Mouse (Mus musculus) CH12.LX (cell line): ENCODE data around the gene Ermap. TPM values are rescaled to one million over a fixed set of nuclear protein-coding genes. Genes with fewer than 3 reads are reported as not detected.

Experiments
- DNase-seq: peaks from one replicate; pipeline ENCODE4 v3.0.0-alpha.2; 2013; ENCODE audit errors: extremely low read depth
- H3K27ac ChIP-seq: 2 replicates; pipeline ENCODE4 v1.5.1; 2012; ENCODE audit warnings: low read depth, mild to moderate bottlenecking, control low read depth, moderate library complexity; ENCODE audit not compliant: insufficient read depth
- H3K27me3 ChIP-seq: replicated peaks from 2 replicates; pipeline ENCODE3; 2012; ENCODE audit warnings: inconsistent platforms
- H3K36me3 ChIP-seq, 2 experiments: replicated peaks in 1 of 2; 2 replicates each; pipeline versions ENCODE3 to v1.6.1; 2012; ENCODE audit warnings: inconsistent platforms in 1 of 2, low read length in 1 of 2, mild to moderate bottlenecking in 1 of 2, mixed read lengths in 1 of 2, moderate library complexity in 1 of 2; ENCODE audit not compliant: control insufficient read depth in 1 of 2, insufficient read depth in 1 of 2
- H3K4me1 ChIP-seq, 2 experiments: 2 replicates each; pipeline ENCODE4 v1.6.1; 2012; ENCODE audit warnings: inconsistent platforms in 1 of 2, moderate library complexity in 1 of 2; ENCODE audit not compliant: insufficient read depth in 2 of 2, control insufficient read depth in 1 of 2
- H3K4me2 ChIP-seq: 2 replicates; pipeline ENCODE4 v1.6.1; 2012; ENCODE audit warnings: low read depth, mild to moderate bottlenecking, control low read depth; ENCODE audit not compliant: poor library complexity, insufficient read depth, severe bottlenecking
- H3K4me3 ChIP-seq, 3 experiments: fragments of 150-350 bp in 1 of 3; sonication (generic) in 1 of 3; replicated peaks in 1 of 3; 2 replicates each; pipeline versions ENCODE3 to v1.5.1; 2011 to 2012; ENCODE audit warnings: low read depth in 2 of 3, low read length in 2 of 3, mild to moderate bottlenecking in 2 of 3, moderate library complexity in 2 of 3, control low read depth in 1 of 3, improper control_type of control experiment in 1 of 3, inconsistent platforms in 1 of 3, mixed read lengths in 1 of 3; ENCODE audit not compliant: poor library complexity in 1 of 3
- H3K79me2 ChIP-seq: replicated peaks from 2 replicates; pipeline ENCODE4 v1.6.1; 2012; ENCODE audit warnings: mild to moderate bottlenecking, moderate library complexity; ENCODE audit not compliant: control insufficient read depth, poor library complexity, insufficient read depth, severe bottlenecking; ENCODE audit errors: extremely low read depth
- H3K9ac ChIP-seq: 2 replicates; pipeline ENCODE4 v1.6.1; 2012; ENCODE audit warnings: low read depth, mild to moderate bottlenecking, control low read depth, moderate library complexity; ENCODE audit not compliant: insufficient read depth
- H3K9me3 ChIP-seq: replicated peaks from 2 replicates; pipeline ENCODE3; 2012; ENCODE audit warnings: low read length, inconsistent platforms, mixed read lengths
- BHLHE40 ChIP-seq: IDR thresholded peaks from 2 replicates; pipeline ENCODE4 v1.6.1; 2011; ENCODE audit warnings: mild to moderate bottlenecking, low read depth, low read length, improper control_type of control experiment
- CHD1 ChIP-seq: IDR thresholded peaks from 2 replicates; pipeline ENCODE4 v1.6.1; 2012; ENCODE audit warnings: low read depth, low read length, improper control_type of control experiment, inconsistent platforms
- CHD2 ChIP-seq: IDR thresholded peaks from 2 replicates; pipeline ENCODE4 v1.6.1; 2011; ENCODE audit warnings: low read length, improper control_type of control experiment
- E2F4 ChIP-seq: IDR thresholded peaks from 2 replicates; pipeline ENCODE4 v1.6.1; 2011; ENCODE audit warnings: low read depth, low read length, improper control_type of control experiment; ENCODE audit not compliant: insufficient replicate concordance
- ELF1 ChIP-seq: IDR thresholded peaks from 2 replicates; pipeline ENCODE4 v1.6.1; 2014; ENCODE audit warnings: low read depth, mild to moderate bottlenecking, inconsistent platforms, low read length, improper control_type of control experiment
- EP300 ChIP-seq: IDR thresholded peaks from 2 replicates; pipeline ENCODE4 v1.6.1; 2011; ENCODE audit warnings: low read length, improper control_type of control experiment
- GABPA ChIP-seq: IDR thresholded peaks from 2 replicates; pipeline ENCODE4 v1.6.1; 2012; ENCODE audit warnings: low read depth, low read length, improper control_type of control experiment, inconsistent platforms; ENCODE audit not compliant: insufficient replicate concordance
- JUND ChIP-seq: conservative IDR thresholded peaks from 2 replicates; pipeline ENCODE4 v1.6.1; 2011; ENCODE audit warnings: low read depth, low read length, improper control_type of control experiment
- KAT2A ChIP-seq: IDR thresholded peaks from 2 replicates; pipeline ENCODE4 v1.6.1; 2012; ENCODE audit warnings: low read length, improper control_type of control experiment, inconsistent platforms; ENCODE audit not compliant: insufficient replicate concordance
- MAFK ChIP-seq: IDR thresholded peaks from 2 replicates; pipeline ENCODE4 v1.6.1; 2011; ENCODE audit warnings: low read length, improper control_type of control experiment; ENCODE audit not compliant: insufficient replicate concordance
- MAX ChIP-seq: IDR thresholded peaks from 2 replicates; pipeline ENCODE4 v1.6.1; 2011; ENCODE audit warnings: low read length, improper control_type of control experiment
- MXI1 ChIP-seq: IDR thresholded peaks from 2 replicates; pipeline ENCODE4 v1.6.1; 2011; ENCODE audit warnings: mild to moderate bottlenecking, low read depth, low read length, improper control_type of control experiment
- NELFE ChIP-seq: IDR thresholded peaks from 2 replicates; pipeline ENCODE4 v1.6.1; 2011; ENCODE audit warnings: low read depth, low read length, improper control_type of control experiment
- PAX5 ChIP-seq: IDR thresholded peaks from 2 replicates; pipeline ENCODE4 v1.6.1; 2012; ENCODE audit warnings: low read length, inconsistent platforms, mixed read lengths
- POLR2A ChIP-seq: IDR thresholded peaks from 2 replicates; pipeline ENCODE4 v1.6.1; 2011; ENCODE audit warnings: low read depth, mild to moderate bottlenecking, improper control_type of control experiment, low read length
- RAD21 ChIP-seq: IDR thresholded peaks from 2 replicates; pipeline ENCODE4 v1.6.1; 2011; ENCODE audit warnings: low read depth, mild to moderate bottlenecking, low read length, improper control_type of control experiment, moderate library complexity
- RCOR1 ChIP-seq: conservative IDR thresholded peaks from 2 replicates; pipeline ENCODE4 v1.6.1; 2012; ENCODE audit warnings: low read depth, mild to moderate bottlenecking, inconsistent platforms, low read length, improper control_type of control experiment
- SIN3A ChIP-seq: IDR thresholded peaks from 2 replicates; pipeline ENCODE4 v1.6.1; 2012; ENCODE audit warnings: low read length, improper control_type of control experiment, inconsistent platforms
- TBP ChIP-seq: conservative IDR thresholded peaks from 2 replicates; pipeline ENCODE4 v1.6.1; 2011; ENCODE audit warnings: low read depth, low read length, improper control_type of control experiment
- TCF12 ChIP-seq: IDR thresholded peaks from 2 replicates; pipeline ENCODE4 v1.6.1; 2014; ENCODE audit warnings: low read depth, mild to moderate bottlenecking, inconsistent platforms, low read length, improper control_type of control experiment
- USF2 ChIP-seq: conservative IDR thresholded peaks from 2 replicates; pipeline ENCODE4 v1.6.1; 2011; ENCODE audit warnings: low read depth, low read length, improper control_type of control experiment
- ZC3H11A ChIP-seq: IDR thresholded peaks from 2 replicates; pipeline ENCODE4 v1.6.1; 2012; ENCODE audit warnings: low read depth, mild to moderate bottlenecking, inconsistent platforms, low read length, improper control_type of control experiment
- ZKSCAN1 ChIP-seq: IDR thresholded peaks from 2 replicates; pipeline ENCODE4 v1.6.1; 2012; ENCODE audit warnings: low read depth, inconsistent platforms, low read length, improper control_type of control experiment, borderline replicate concordance
- ZMIZ1 ChIP-seq: IDR thresholded peaks from 2 replicates; pipeline ENCODE4 v1.6.1; 2012; ENCODE audit warnings: low read depth, mild to moderate bottlenecking, inconsistent platforms, low read length, improper control_type of control experiment
- ZNF384 ChIP-seq: IDR thresholded peaks from 2 replicates; pipeline ENCODE4 v1.6.1; 2012; ENCODE audit warnings: low read depth, low read length, improper control_type of control experiment, inconsistent platforms
- dilution Hi-C: fragments of 300-500 bp; cut with MboI; formaldehyde crosslinking; loops from 2 replicates; pipeline ENCODE4 v1.14.3; 2020; ENCODE audit warnings: low sequenced_read_pairs; ENCODE audit not compliant: extremely low pct_unique_long_range_greater_than_20kb, extremely low pct_ligation_motif_present
- in situ Hi-C: fragments of 300-500 bp; cut with MboI; formaldehyde crosslinking; loops from 3 replicates; pipeline ENCODE4 v1.14.3; 2019; ENCODE audit warnings: low sequenced_read_pairs, low pct_ligation_motif_present, low pct_unique_long_range_greater_than_20kb, mixed read lengths
- polyA plus RNA-seq: library from polyadenylated mRNA; unstranded; fragments of >175 nt; gene quantifications from 2 replicates; pipeline ENCODE4 v1.2.1, GENCODE M21; 2012; ENCODE audit warnings: low read depth; ENCODE audit not compliant: insufficient read length
- total RNA-seq, 2 experiments: library from RNA; depleted of rRNA; stranded (reverse); fragments of 300-350 nt in 1 of 2; fragments of >200 nt in 1 of 2; gene quantifications; 2 replicates each; pipeline ENCODE4 v1.2.3; 2012 to 2014

Ermap gene
- total and polyA plus RNA-seq, 3 experiments: not detected

DNA sequence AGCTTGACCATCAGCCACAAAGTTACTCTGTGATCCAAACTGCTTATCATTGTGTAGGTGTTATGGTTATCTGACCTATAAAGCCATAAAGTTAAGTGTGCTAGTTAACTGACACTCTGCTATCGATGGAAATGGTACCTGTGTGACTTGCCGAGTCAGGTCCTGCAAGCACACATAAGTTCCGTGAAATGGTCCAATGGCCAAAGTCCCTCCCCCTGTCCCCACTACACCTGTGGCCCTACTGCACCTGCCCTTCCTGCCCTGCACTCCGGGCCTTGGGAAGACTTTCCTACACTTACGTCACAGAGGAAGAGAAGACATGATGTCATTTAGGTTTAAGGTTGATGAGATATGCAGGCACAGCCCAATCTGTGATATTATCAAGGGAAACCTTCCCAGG is 42.5 kb downstream of the Ermap start:
- H3K4me3 ChIP-seq: no peak overlapping the region
- no peak for DNase-seq
- peaks cover 5 to 12% of the 10 kb centered on the region in 2 experiments; a peak in 2 of 4 replicates for H3K4me1 ChIP-seq
- in situ Hi-C loops: no loop called here
- H3K4me2 ChIP-seq: no peak overlapping the region
- no peaks in the 10 kb centered on the region for H3K27me3 ChIP-seq
- TF ChIP-seq MXI1 (no peak), RAD21 (no peak), ZMIZ1 (no peak), ZKSCAN1 (no peak), E2F4 (no peak), ZNF384 (no peak), MAX (no peak), CHD2 (no peak), MAFK (no peak), EP300 (no peak), PAX5 (no peak), KAT2A (no peak), SIN3A (no peak), ZC3H11A (no peak), CHD1 (no peak), NELFE (no peak), BHLHE40 (no peak), ELF1 (no peak), RCOR1 (no peak)
- no peak overlapping the region for H3K27ac ChIP-seq
- H3K79me2 ChIP-seq: no peaks in the 10 kb centered on the region
- dilution Hi-C loops: no loop called here
- no peaks in the 10 kb centered on the region for H3K36me3 ChIP-seq
- H3K9me3 ChIP-seq: peaks cover 4% of the 10 kb centered on the region
- H3K9ac ChIP-seq: no peak overlapping the region

DNA sequence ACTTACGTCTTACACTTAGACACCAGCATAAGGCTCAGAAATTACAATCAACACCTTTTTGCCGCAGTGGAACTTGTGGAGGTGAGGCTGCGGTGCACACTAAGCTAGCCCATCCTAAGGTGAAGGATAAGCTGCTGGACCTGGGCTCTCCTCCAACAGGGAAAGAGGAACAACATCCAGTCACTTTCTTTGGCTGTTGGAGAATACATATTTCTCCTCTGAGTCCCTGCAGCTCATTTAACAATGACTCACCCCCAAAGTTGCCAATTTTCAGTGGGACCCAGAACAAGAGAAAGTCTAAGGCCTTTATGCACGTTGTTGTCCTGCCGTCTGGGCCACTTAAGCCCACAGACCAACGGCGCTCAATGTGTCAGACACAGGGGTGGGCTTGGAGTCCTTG is 43.0 kb downstream of the Ermap start:
- dilution Hi-C loops: no loop called here

More for the DNA sequence above, 43.0 kb downstream of the Ermap start:
- in situ Hi-C loops: no loop called here
- H3K4me3 ChIP-seq: no peak overlapping the region
- no peaks in the 10 kb centered on the region for H3K27me3 ChIP-seq
- H3K4me2 ChIP-seq: no peak overlapping the region
- H3K79me2 ChIP-seq: no peaks in the 10 kb centered on the region
- H3K36me3 ChIP-seq: no peaks in the 10 kb centered on the region
- H3K9me3 ChIP-seq: peaks cover 4% of the 10 kb centered on the region
- H3K27ac ChIP-seq: no peak overlapping the region
- TF ChIP-seq POLR2A (no peak), USF2 (no peak), JUND (no peak), TCF12 (no peak), MXI1 (no peak), RCOR1 (no peak), TBP (no peak), NELFE (no peak), GABPA (no peak), ZC3H11A (no peak)
- TF ChIP-seq, all 38 proteins: peak for 0
- Histone ChIP-seq H3K4me1 (peaks cover 5 to 12% of the 10 kb centered on the region in 2 experiments; a peak in 2 of 4 replicates), H3K9ac (no peak overlapping the region)
- no peak for DNase-seq
